Mouse (Mus musculus) hindbrain, embryonic 11.5 days (tissue): ENCODE measurements around the gene Wdhd1. TPM values are rescaled to one million over a fixed set of nuclear protein-coding genes. Genes with fewer than 3 reads are reported as not detected.

ENCODE experiments used
- ATAC-seq: fragments of 200-750 bp; cut with Nextera tagmentation; 2 replicates; pipeline ENCODE4 v1.8.0; 2017; ENCODE audit warnings: mild to moderate bottlenecking, moderate TSS enrichment, moderate library complexity; ENCODE audit not compliant: low FRiP score
- DNase-seq: peaks from one replicate; pipeline ENCODE4 v3.0.0-alpha.2; 2015; ENCODE audit warnings: low spot score
- H3K27ac ChIP-seq: fragments of 300-500 bp; sonication (generic); 2 replicates; pipeline ENCODE4 v1.5.1; 2014; ENCODE audit warnings: mild to moderate bottlenecking, low read depth, low read length
- H3K27me3 ChIP-seq: fragments of 300-500 bp; sonication (generic); 2 replicates; pipeline ENCODE4 v1.6.1; 2014; ENCODE audit warnings: mild to moderate bottlenecking, low read length, moderate library complexity, mixed read lengths; ENCODE audit not compliant: control insufficient read depth, insufficient read depth
- H3K36me3 ChIP-seq: fragments of 300-500 bp; sonication (generic); 2 replicates; pipeline ENCODE4 v1.6.1; 2014; ENCODE audit warnings: mild to moderate bottlenecking, low read length, moderate library complexity, mixed read lengths; ENCODE audit not compliant: control insufficient read depth, insufficient read depth
- H3K4me1 ChIP-seq: fragments of 300-500 bp; sonication (generic); replicated peaks from 2 replicates; pipeline ENCODE4 v1.6.1; 2014; ENCODE audit warnings: low read length, mixed read lengths; ENCODE audit not compliant: control insufficient read depth, insufficient read depth
- H3K4me2 ChIP-seq: fragments of 300-500 bp; sonication (generic); replicated peaks from 2 replicates; pipeline ENCODE4 v1.6.1; 2014; ENCODE audit warnings: mild to moderate bottlenecking, low read depth, low read length
- H3K4me3 ChIP-seq: fragments of 300-500 bp; sonication (generic); 2 replicates; pipeline ENCODE4 v1.5.1; 2014; ENCODE audit warnings: low read depth, low read length
- H3K9ac ChIP-seq: fragments of 300-500 bp; sonication (generic); 2 replicates; pipeline ENCODE4 v1.6.1; 2014; ENCODE audit warnings: low read depth, low read length
- H3K9me3 ChIP-seq: fragments of 300-500 bp; sonication (generic); 2 replicates; pipeline ENCODE4 v1.6.1; 2016; ENCODE audit warnings: low read length; ENCODE audit not compliant: control insufficient read depth
- WGBS: fragments of 180-500 bp; shearing (Covaris S2); extraction: QIAGEN DNeasy Blood & Tissue Kit; methylation state at CpG from one replicate; pipeline ENCODE4 v1.1.7; 2014; 5-methylcytosine and 5-hydroxymethylcytosine counted together
- polyA plus RNA-seq: library from polyadenylated mRNA; unstranded; fragments of >200 nt; fragmentation: Nextera tagmentation; extraction: Ambion mirVana; gene quantifications from 2 replicates; pipeline ENCODE4 v1.2.1, GENCODE M21; 2014

The Wdhd1 gene
- polyA plus RNA-seq, 1 experiment from 2014 or later = 36.5 TPM

- H3K4me1 ChIP-seq = peaks cover 3% of the 10 kb centered on the region
- no peak overlapping the region for H3K4me3 ChIP-seq
- H3K27ac ChIP-seq = no peak overlapping the region
- no peaks in the 10 kb centered on the region for H3K36me3 ChIP-seq
- DNase-seq = no peak
- H3K9me3 ChIP-seq = no peaks in the 10 kb centered on the region
- ATAC-seq = no peak
- no peak overlapping the region for H3K9ac ChIP-seq
- no peak overlapping the region for H3K4me2 ChIP-seq
- WGBS = 92% methylated on average over 6 of the region's 6 CpGs
- H3K27me3 ChIP-seq = no peaks in the 10 kb centered on the region
Observed at GRCm38 (mm10) chr14:47304814-47305405, 28.3 kb upstream of the Wdhd1 start.

- H3K27me3 ChIP-seq = no peaks in the 10 kb centered on the region
- WGBS = 92% methylated on average over 14 of the region's 14 CpGs
- H3K36me3 ChIP-seq = no peaks in the 10 kb centered on the region
- ATAC-seq = no peak
- no peaks in the 10 kb centered on the region for H3K9me3 ChIP-seq
- DNase-seq = no peak
- peaks cover 6% of the 10 kb centered on the region for H3K4me1 ChIP-seq
- no peak overlapping the region for H3K9ac ChIP-seq
- no peak overlapping the region for H3K27ac ChIP-seq
- no peak overlapping the region for H3K4me2 ChIP-seq
- no peak overlapping the region for H3K4me3 ChIP-seq
Observed at GRCm38 (mm10) chr14:47302885-47303680, 26.4 kb upstream of the Wdhd1 start.

- Histone ChIP-seq H3K4me2 (peak overlapping the region; percentile 71), H3K9ac (peak overlapping the region; percentile 98), H3K4me3 (peak overlapping the region; percentile 96), H3K27ac (peak overlapping the region; percentile 98), H3K9me3 (no peaks in the 10 kb centered on the region), H3K36me3 (no peaks in the 10 kb centered on the region), H3K27me3 (no peaks in the 10 kb centered on the region), H3K4me1 (peaks cover 6% of the 10 kb centered on the region)
- peak; percentile 55 for ATAC-seq
- under 1% methylated on average over 15 of the region's 15 CpGs for WGBS
- peak; percentile 71 for DNase-seq
Observed at GRCm38 (mm10) chr14:47298819-47299261, 22.2 kb upstream of the Wdhd1 start.

- Histone ChIP-seq H3K9me3 (no peaks in the 10 kb centered on the region), H3K36me3 (no peaks in the 10 kb centered on the region), H3K4me1 (peaks cover 6% of the 10 kb centered on the region), H3K4me2 (peak overlapping the region; percentile 71), H3K4me3 (peak overlapping the region; percentile 96), H3K27ac (peak overlapping the region; percentile 98), H3K27me3 (no peaks in the 10 kb centered on the region), H3K9ac (peak overlapping the region; percentile 98)
- ATAC-seq = peak; percentile 89
- 0% methylated on average over 26 of the region's 38 CpGs for WGBS
- peak; percentile 82 for DNase-seq
Observed at GRCm38 (mm10) chr14:47298408-47298792, 21.7 kb upstream of the Wdhd1 start.

- H3K9me3 ChIP-seq = no peaks in the 10 kb centered on the region
- ATAC-seq (peak; percentile 90), DNase-seq (peak; percentile 96)
- H3K27ac ChIP-seq = peak within 1 kb of the TSS; percentile 98
- peak within 1 kb of the TSS; percentile 71 for H3K4me2 ChIP-seq
- H3K36me3 ChIP-seq = no peaks in the 10 kb centered on the region
- WGBS = 1% methylated on average over 21 of the region's 34 CpGs
- peaks cover 6% of the 10 kb centered on the region for H3K4me1 ChIP-seq
- H3K27me3 ChIP-seq = no peaks in the 10 kb centered on the region
- H3K4me3 ChIP-seq = peak within 1 kb of the TSS; percentile 96
- H3K9ac ChIP-seq = peak within 1 kb of the TSS; percentile 98
Observed at GRCm38 (mm10) chr14:47297785-47298407, 21.2 kb upstream of the Wdhd1 start, which contains the start of gene Mapk1ip1l. Mapk1ip1l (plus strand) TSS chr14:47298266.

GRCm38 (mm10) chr14:47296232-47296631, 19.6 kb upstream of the Wdhd1 start:
- WGBS = 79% methylated on average over 2 of the region's 2 CpGs

GRCm38 (mm10) chr14:47294136-47294535, 17.5 kb upstream of the Wdhd1 start:
- Histone ChIP-seq H3K9me3 (no peaks in the 10 kb centered on the region), H3K4me2 (no peak overlapping the region), H3K4me1 (no peaks in the 10 kb centered on the region), H3K4me3 (no peak overlapping the region), H3K9ac (no peak overlapping the region), H3K27ac (0 out of 2 replicates have a peak overlapping the region, but pooled peaks have one; percentile 11), H3K36me3 (no peaks in the 10 kb centered on the region), H3K27me3 (no peaks in the 10 kb centered on the region)
- ATAC-seq (no peak), DNase-seq (no peak)
- WGBS = 69% methylated on average over 4 of the region's 4 CpGs

More at GRCm38 (mm10) chr14:47296232-47296631, 19.6 kb upstream of the Wdhd1 start:
- H3K27ac ChIP-seq = no peak overlapping the region
- peaks cover 6% of the 10 kb centered on the region for H3K4me1 ChIP-seq
- no peak overlapping the region for H3K4me2 ChIP-seq
- H3K27me3 ChIP-seq = no peaks in the 10 kb centered on the region
- no peak overlapping the region for H3K9ac ChIP-seq
- ATAC-seq (no peak), DNase-seq (no peak)
- H3K36me3 ChIP-seq = no peaks in the 10 kb centered on the region
- no peaks in the 10 kb centered on the region for H3K9me3 ChIP-seq
- no peak overlapping the region for H3K4me3 ChIP-seq

- H3K4me2 ChIP-seq = no peak overlapping the region
- no peak overlapping the region for H3K27ac ChIP-seq
- no peak for ATAC-seq
- H3K9me3 ChIP-seq = no peaks in the 10 kb centered on the region
- no peaks in the 10 kb centered on the region for H3K27me3 ChIP-seq
- no peak overlapping the region for H3K9ac ChIP-seq
- no peak for DNase-seq
- 94% methylated on average over 1 of the region's 1 CpGs for WGBS
- H3K4me1 ChIP-seq = no peaks in the 10 kb centered on the region
- H3K4me3 ChIP-seq = no peak overlapping the region
- no peaks in the 10 kb centered on the region for H3K36me3 ChIP-seq
Observed at GRCm38 (mm10) chr14:47291772-47292171, 15.1 kb upstream of the Wdhd1 start.
